ENCODE assay signal across 21 mouse cellular contexts in genomic region chr3:30014279-30014678, GRCm38 (mm10).
DNase-seq lines count a peak whose midpoint lies in the region; ATAC-seq and TF ChIP-seq lines count a peak whose summit lies in the region.
"Had no signal": no experiment of that assay in that cellular context is flagged by ENCODE, and none has a peak within 500 bp of the region (broad histone marks: within the 10 kb centered on the region; RNA-seq: fewer than 3 reads in every experiment).

No protein-coding gene starts in this region.

- no peaks in the 10 kb centered on the region for H3K9me3 ChIP-seq in limb, embryonic 11.5 days (ENCODE audit: control insufficient read depth, low read length)
- H3K9me3 ChIP-seq: hindbrain, embryonic 13.5 days; midbrain, embryonic 10.5 days had no signal

- H3K27ac ChIP-seq in limb, embryonic 11.5 days (replicated peaks; ENCODE audit: low read depth, low read length) = 0 out of 2 replicates have a peak overlapping the region, but pooled peaks have one; percentile 51
- H3K27ac ChIP-seq: hindbrain, embryonic 13.5 days had no signal

- H3K4me1 ChIP-seq in lung, adult 2 months (ENCODE audit: control insufficient read depth, insufficient read depth, low read length) = peaks cover 3% of the 10 kb centered on the region
- H3K4me1 ChIP-seq in limb, embryonic 11.5 days (ENCODE audit: control insufficient read depth, insufficient read depth, low read length) = peaks cover 35% of the 10 kb centered on the region

- TF ChIP-seq POLR2A in lung, adult 2 months (IDR thresholded peaks at IDR 0.05; ENCODE audit: borderline replicate concordance, extremely low read depth, low read depth, low read length) = no peak

- H3K27me3 ChIP-seq in limb, embryonic 11.5 days (ENCODE audit: control insufficient read depth, insufficient read depth, low read length) = no peaks in the 10 kb centered on the region

- H3K4me3 ChIP-seq in lung, adult 2 months (replicated peaks; ENCODE audit: extremely low read depth, low read depth, low read length) = no peak overlapping the region
- no peak overlapping the region for H3K4me3 ChIP-seq in limb, embryonic 11.5 days (ENCODE audit: low read depth, low read length)
- H3K4me3 ChIP-seq: hindbrain, embryonic 13.5 days; midbrain, embryonic 10.5 days had no signal

- no peak overlapping the region for H3K4me2 ChIP-seq in limb, embryonic 11.5 days (ENCODE audit: low read depth, severe bottlenecking)
- H3K4me2 ChIP-seq: heart, embryonic 11.5 days; hindbrain, embryonic 13.5 days had no signal

- no peak for ATAC-seq in limb, embryonic 11.5 days (ENCODE audit: insufficient number of reproducible peaks, low FRiP score, low TSS enrichment, low read depth)
- ATAC-seq in megakaryocyte progenitor cell, adult 5-6 weeks (replicated peaks; ENCODE audit: poor library complexity) = no peak
- ATAC-seq in activated CD4-positive, CD25-positive, alpha-beta regulatory T cell, adult 4 months = no peak
- ATAC-seq: inflammation-experienced regulatory T-cells, adult 6 months had no signal

- WGBS in lung, adult 2 months = 69% methylated on average over 1 of the region's 1 CpGs
- WGBS in limb, embryonic 11.5 days = 33% methylated on average over 1 of the region's 1 CpGs

- DNase-seq in heart, adult 11 months = peak; percentile 76
- no peak for DNase-seq in heart, adult 9 months (ENCODE audit: low spot score in 2 of 2)
- peak; percentile 16 for DNase-seq in lung, adult 2 months
- no peak for DNase-seq in lung, postnatal 10 days
- peak; percentile 41 for DNase-seq in 3T3-L1 (ENCODE audit: low read depth, low spot score)
- peak; percentile 24 for DNase-seq in limb, embryonic 11.5 days (ENCODE audit: low spot score)
- DNase-seq: adrenal gland, postnatal 14 days; cerebellum, adult 11 months; cerebellum, postnatal 25 days; embryo, embryonic 11 days; gastrocnemius, postnatal 25 days; heart, postnatal 10 days; right cerebral cortex, postnatal 4 days; thymus, postnatal 14 days had no signal

- H3K36me3 ChIP-seq in limb, embryonic 11.5 days (ENCODE audit: control insufficient read depth, insufficient read depth, low read length) = no peaks in the 10 kb centered on the region
- H3K36me3 ChIP-seq: G1E; hindbrain, embryonic 13.5 days; midbrain, embryonic 10.5 days had no signal

- TF ChIP-seq CTCF in lung, adult 2 months (IDR thresholded peaks at IDR 0.05; ENCODE audit: insufficient read depth, low read length) = no peak

- H3K9ac ChIP-seq in limb, embryonic 11.5 days (ENCODE audit: low read length) = no peak overlapping the region
- H3K9ac ChIP-seq: hindbrain, embryonic 13.5 days had no signal

Comparison
In these comparisons a context has a peak if more than half of its experiments do, and no peak if none do; other contexts are left out.
1. DNase-seq: peak in heart, adult 11 months (single experiment), lung, adult 2 months (single experiment), 3T3-L1 (single experiment) and limb, embryonic 11.5 days (single experiment); none in heart, adult 9 months (0 of 2) and lung, postnatal 10 days (single experiment).